Mouse (Mus musculus): ENCODE results near the gene Zc3h12b.
A peak's percentile ranks its signal among the peaks of the same experiment; 100 is the strongest.

The Zc3h12b gene

GRCm38 (mm10) chrX:95711227-95712111, at the start of gene Zc3h12b:
Gene Zc3h12b (plus strand): TSS chrX:95711678.
- DNase-seq (ENCODE audit: low spot score in 2 of 2), result peak; percentile 25 to 67

DNA sequence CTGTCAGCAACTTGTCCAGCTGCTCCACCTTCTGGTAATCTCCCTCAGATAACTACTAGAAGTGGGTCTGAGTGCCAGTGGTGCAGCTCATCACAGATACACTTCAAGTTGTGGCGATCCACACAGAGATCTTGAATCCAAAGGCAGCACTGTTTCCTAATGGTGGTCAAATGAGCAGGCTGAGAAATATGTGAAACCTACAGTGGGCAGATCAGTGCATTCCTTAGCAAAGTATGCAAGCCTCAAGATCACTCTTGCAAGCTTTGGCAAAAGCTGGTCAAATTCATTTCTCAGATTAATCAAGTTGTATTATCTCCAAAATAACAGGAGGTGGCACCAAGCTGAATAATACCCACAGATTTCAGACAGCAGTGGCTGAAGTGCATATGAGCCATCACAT, 29.3 kb upstream of the Zc3h12b start:
- DNase-seq (ENCODE audit: low spot score in 2 of 2), result no peak

DNA sequence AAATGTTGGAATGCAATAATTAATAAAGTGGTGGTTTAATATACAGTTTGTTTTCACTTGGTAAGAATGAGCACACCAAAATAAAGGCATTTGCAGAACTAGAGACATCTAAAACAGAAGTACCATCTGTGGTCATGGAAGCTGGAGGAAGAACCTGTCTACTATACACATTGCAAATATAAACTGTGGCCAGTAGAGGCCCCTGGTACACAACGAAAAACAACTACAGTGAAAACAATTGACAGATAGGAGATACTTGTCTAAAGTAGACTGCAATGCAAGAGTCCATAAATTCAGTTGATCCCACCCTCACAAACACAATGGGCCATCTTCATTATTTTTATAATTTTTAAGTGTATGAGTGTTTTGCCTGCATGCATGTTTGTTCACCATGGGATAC, 24.4 kb upstream of the Zc3h12b start:
- no peak for DNase-seq (ENCODE audit: low spot score in 2 of 2)

GRCm38 (mm10) chrX:95738253-95738652, 26.8 kb downstream of the Zc3h12b start:
- DNase-seq (ENCODE audit: low spot score in 2 of 2), result no peak

DNA sequence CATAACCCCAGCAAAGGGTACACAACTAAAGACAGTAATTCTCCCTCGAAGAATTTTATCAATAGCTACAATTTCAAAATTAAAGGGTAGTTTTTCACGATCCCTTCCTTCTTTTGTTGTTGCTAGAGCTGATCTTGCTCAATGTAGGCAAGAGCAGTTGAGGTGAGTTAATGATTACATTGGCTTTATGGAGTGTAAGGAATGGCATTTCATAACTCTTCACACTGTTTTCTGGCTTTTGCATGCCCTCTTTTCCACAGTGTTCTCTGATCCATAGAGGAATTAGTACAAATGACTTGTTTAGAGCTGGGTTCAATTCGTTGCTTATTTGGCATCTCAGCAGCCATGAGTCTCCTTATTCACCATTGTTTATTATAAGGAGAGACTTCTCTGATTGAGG, 84.4 kb downstream of the Zc3h12b start:
- DNase-seq (ENCODE audit: low spot score in 2 of 2), result no peak

GRCm38 (mm10) chrX:95801790-95802189, 90.3 kb downstream of the Zc3h12b start:
- DNase-seq (ENCODE audit: low spot score in 2 of 2), result no peak

DNA sequence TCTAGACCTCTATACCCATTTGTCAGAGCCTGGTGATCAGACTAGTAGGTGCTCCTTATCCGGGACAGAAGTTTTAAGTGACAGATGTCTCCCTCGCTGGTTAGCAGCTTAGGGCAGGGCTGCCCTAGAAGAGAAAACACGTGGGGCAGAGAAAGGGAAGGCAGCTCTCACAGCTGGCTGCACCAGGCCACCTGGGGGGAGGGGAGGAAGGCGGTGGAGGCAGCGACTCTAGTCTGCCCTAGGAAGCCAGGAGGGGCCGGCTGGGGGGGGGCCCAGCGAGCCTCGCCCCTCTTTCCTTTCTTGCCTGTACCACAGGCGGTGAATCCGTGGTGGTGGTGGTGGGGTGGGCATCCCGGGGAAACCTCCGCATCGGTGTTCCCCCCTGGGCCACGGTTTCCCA, 141.3 kb downstream of the Zc3h12b start:
- no peak for DNase-seq (ENCODE audit: low spot score in 2 of 2)

DNA sequence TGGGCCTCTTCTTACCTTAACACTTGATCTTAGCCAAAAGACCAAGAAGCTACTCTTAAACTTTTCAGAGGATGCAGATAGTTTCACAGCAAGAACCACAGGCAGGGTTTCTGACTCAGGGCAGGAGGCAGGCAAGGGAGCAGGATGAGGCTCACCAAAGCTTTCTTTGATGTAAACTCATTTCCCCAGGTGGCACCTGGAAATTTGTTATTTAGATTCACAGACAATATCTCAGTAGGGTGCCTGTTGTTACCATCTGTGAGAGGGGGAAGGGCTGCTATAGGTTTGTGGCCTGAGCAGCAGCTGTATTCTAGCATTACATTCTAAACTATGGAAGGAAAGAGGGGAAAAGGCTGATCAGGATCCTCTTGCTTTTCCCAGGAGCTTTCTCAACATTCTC, 169.6 kb downstream of the Zc3h12b start:
- DNase-seq (ENCODE audit: low spot score in 2 of 2), result no peak

GRCm38 (mm10) chrX:95902716-95903115, 191.2 kb downstream of the Zc3h12b start:
- DNase-seq (ENCODE audit: low spot score in 2 of 2), result no peak

- DNase-seq (ENCODE audit: low spot score in 2 of 2), result no peak
These were observed 224.0 kb downstream of the Zc3h12b start for GRCm38 (mm10) chrX:95935481-95935880.

DNA sequence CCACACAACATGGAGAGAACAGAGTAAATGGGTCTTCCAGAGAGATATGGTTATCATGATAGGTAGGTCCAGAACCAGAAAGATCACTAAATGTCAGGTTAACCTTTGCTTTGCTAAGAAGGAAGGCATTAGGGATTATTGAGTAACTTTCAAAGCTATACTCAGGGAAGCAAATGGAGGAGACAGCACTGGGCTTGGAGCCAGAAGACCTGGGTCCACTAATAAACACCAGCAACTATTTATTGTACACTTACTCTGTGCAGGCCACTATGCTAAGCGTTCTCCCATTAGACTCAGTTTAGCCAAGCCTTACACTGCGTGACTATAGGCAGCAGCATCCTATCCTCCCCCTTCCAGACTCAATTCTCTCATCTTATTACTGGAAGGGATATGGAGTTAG, 234.0 kb downstream of the Zc3h12b start:
- no peak for DNase-seq (ENCODE audit: low spot score in 2 of 2)

- no peak for DNase-seq (ENCODE audit: low spot score in 2 of 2)
These were observed 236.7 kb downstream of the Zc3h12b start for GRCm38 (mm10) chrX:95948135-95948534.

GRCm38 (mm10) chrX:95950776-95951175, 239.3 kb downstream of the Zc3h12b start:
- no peak for DNase-seq (ENCODE audit: low spot score in 2 of 2)

DNA sequence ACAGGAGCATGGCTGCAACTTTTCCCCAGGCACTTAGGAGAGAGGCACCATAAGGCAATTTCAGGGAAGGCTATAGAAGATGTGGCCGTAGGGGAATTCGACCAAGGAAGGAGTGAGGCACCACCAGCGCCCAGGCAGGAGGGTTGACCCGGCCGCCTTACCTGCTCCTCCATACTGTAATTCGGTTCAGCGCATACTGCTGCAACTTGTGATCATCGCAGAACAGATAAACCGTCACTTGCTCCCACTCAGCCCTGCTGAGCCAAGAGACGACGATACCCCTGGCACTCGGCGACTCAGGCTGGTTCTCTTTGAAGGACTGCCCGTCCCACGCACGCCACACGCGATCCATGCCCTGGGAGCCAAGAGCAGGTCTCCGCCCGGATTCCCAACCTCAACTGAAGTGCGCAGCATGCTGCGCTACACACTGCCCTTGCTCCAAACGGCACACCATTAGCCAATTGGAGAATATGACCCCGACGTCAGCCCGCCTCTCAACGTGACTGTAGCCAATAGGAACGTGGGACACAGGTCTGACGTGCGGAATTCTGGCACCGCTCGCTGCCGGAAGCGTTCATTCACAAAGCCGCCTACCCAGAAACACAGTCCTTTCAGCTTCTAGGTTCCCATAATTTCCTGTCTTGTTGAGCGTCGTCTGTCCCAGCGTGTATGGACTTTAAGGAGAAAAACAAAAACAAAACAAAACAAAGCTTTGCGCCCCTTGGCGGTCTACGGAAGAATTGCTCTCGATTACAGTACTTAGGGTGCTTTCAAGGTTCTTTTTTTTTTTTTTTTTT, 245.2 kb downstream of the Zc3h12b start, which contains the start of gene Las1l:
Gene Las1l (minus strand): TSS at position 466 of the 797 bp plus-strand sequence.
- peak; percentile 86 to 87 for DNase-seq (ENCODE audit: low spot score in 2 of 2)

GRCm38 (mm10) chrX:95957461-95957860, 246.0 kb downstream of the Zc3h12b start:
- peak in 1 of 2 experiments; percentile 57 for DNase-seq (ENCODE audit: low spot score in 2 of 2)

- no peak for DNase-seq (ENCODE audit: low spot score in 2 of 2)
These were observed 251.9 kb downstream of the Zc3h12b start for GRCm38 (mm10) chrX:95963366-95963765.

GRCm38 (mm10) chrX:95965036-95965435, 253.6 kb downstream of the Zc3h12b start:
- no peak for DNase-seq (ENCODE audit: low spot score in 2 of 2)

DNA sequence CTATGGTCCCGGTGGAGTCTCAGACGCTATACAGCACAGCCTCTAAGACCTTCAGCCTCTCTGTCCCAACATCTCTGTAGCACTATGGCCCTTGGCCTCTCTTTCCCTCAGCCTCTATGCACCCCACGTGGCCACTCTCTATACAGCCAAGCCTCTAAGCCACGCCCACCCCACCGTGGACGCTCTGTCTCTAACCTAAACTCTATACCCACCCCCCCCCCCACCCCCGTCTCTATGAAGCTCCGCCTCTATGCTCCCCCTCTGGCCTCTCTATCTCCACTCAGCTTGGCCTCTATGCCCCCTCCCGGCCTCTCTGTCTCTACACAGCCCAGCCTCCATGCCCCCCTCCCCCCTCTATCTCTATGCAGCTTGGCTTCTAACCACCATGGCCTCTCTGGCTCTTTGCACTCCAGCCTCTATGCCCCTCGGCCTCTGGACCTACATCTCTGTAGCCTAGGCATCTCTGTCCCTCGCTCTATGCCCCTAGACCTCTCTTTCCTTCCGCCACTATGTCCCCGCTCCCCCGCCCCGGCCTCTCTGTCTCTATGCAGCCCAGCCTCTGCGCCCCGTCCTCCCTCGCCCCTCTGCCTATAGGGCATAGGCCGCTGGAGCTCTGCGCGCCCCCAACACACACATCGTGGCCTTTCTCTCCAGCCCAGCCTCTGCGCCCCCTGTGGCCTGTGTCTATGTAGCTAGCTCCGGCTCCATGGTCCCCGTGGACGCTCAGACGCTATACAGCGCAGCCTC, 256.5 kb downstream of the Zc3h12b start:
- peak; percentile 62 to 79 for DNase-seq (ENCODE audit: low spot score in 2 of 2)

GRCm38 (mm10) chrX:95968594-95968965, 257.1 kb downstream of the Zc3h12b start:
- DNase-seq (ENCODE audit: low spot score in 2 of 2), result peak; percentile 74 to 79

GRCm38 (mm10) chrX:95969116-95969515, 257.6 kb downstream of the Zc3h12b start:
- DNase-seq (ENCODE audit: low spot score in 2 of 2), result no peak

DNA sequence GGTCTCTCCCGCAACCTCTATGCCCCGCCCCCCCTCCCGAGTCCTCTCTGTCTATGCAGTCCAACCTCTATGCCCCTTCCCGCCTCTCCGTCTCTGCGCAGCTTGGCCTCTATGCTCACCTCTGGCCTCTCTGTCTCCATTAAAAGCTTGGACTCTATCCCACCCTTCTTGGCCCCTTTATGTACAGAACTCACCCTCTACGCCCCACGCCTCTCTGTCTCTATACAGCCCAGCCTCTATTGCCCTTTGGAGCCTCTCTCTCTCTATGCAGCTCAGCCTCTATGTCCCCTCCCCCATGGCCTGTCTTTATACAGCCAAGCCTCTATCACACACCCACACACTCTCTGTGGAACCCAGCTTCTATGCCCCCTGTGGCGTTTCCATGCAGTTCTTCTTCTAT, 258.5 kb downstream of the Zc3h12b start:
- no peak for DNase-seq (ENCODE audit: low spot score in 2 of 2)

Measured in spleen, postnatal 4 days (tissue).